Mouse (Mus musculus) stomach, embryonic 14.5 days (tissue): ENCODE measurements around the gene Slc6a16. TPM values are rescaled to one million over a fixed set of nuclear protein-coding genes. Genes with fewer than 3 reads are reported as not detected.
A peak's percentile ranks its signal among the peaks of the same experiment; 100 is the strongest.

ENCODE experiments used
- ATAC-seq: fragments of 200-750 bp; cut with Nextera tagmentation; 2 replicates; pipeline ENCODE4 v1.8.0; 2017; ENCODE audit warnings: low read depth, moderate TSS enrichment; ENCODE audit not compliant: insufficient number of reproducible peaks, insufficient read depth, low FRiP score
- H3K27ac ChIP-seq: fragments of 300-500 bp; sonication (generic); 2 replicates; pipeline ENCODE4 v1.5.1; 2014; ENCODE audit warnings: mild to moderate bottlenecking, low read length, moderate library complexity, mixed read lengths
- H3K27me3 ChIP-seq: fragments of 300-500 bp; sonication (generic); 2 replicates; pipeline ENCODE4 v1.6.1; 2014; ENCODE audit warnings: low read length, control low read depth, mixed read lengths; ENCODE audit not compliant: control insufficient read depth, insufficient read depth
- H3K36me3 ChIP-seq: fragments of 300-500 bp; sonication (generic); 2 replicates; pipeline ENCODE4 v1.6.1; 2014; ENCODE audit warnings: mild to moderate bottlenecking, control low read depth, low read length, moderate library complexity, mixed read lengths; ENCODE audit not compliant: control insufficient read depth, insufficient read depth
- H3K4me1 ChIP-seq: fragments of 300-500 bp; sonication (generic); 2 replicates; pipeline ENCODE4 v1.6.1; 2014; ENCODE audit warnings: low read length, control low read depth, mixed read lengths; ENCODE audit not compliant: control insufficient read depth, insufficient read depth
- H3K4me2 ChIP-seq: fragments of 300-500 bp; sonication (generic); replicated peaks from 2 replicates; pipeline ENCODE4 v1.6.1; 2014; ENCODE audit warnings: low read depth, low read length, control low read depth
- H3K4me3 ChIP-seq: fragments of 300-500 bp; sonication (generic); 2 replicates; pipeline ENCODE4 v1.5.1; 2014; ENCODE audit warnings: low read depth, low read length, control low read depth
- H3K9ac ChIP-seq: fragments of 300-500 bp; sonication (generic); replicated peaks from 2 replicates; pipeline ENCODE4 v1.6.1; 2014; ENCODE audit warnings: low read depth, mild to moderate bottlenecking, control low read depth, low read length, moderate library complexity, mixed read lengths
- H3K9me3 ChIP-seq: fragments of 300-500 bp; sonication (generic); 2 replicates; pipeline ENCODE4 v1.6.1; 2016; ENCODE audit warnings: low read depth, low read length, control low read depth; ENCODE audit not compliant: control insufficient read depth
- WGBS: fragments of 180-500 bp; shearing (Covaris S2); extraction: QIAGEN DNeasy Blood & Tissue Kit; methylation state at CpG from one replicate; pipeline ENCODE4 v1.1.7; 2014; 5-methylcytosine and 5-hydroxymethylcytosine counted together
- polyA plus RNA-seq: library from polyadenylated mRNA; unstranded; fragments of >200 nt; fragmentation: Nextera tagmentation; extraction: Ambion mirVana; gene quantifications from 2 replicates; pipeline ENCODE4 v1.2.1, GENCODE M21; 2014

The Slc6a16 gene
- polyA plus RNA-seq = not detected in 2 replicates

DNA sequence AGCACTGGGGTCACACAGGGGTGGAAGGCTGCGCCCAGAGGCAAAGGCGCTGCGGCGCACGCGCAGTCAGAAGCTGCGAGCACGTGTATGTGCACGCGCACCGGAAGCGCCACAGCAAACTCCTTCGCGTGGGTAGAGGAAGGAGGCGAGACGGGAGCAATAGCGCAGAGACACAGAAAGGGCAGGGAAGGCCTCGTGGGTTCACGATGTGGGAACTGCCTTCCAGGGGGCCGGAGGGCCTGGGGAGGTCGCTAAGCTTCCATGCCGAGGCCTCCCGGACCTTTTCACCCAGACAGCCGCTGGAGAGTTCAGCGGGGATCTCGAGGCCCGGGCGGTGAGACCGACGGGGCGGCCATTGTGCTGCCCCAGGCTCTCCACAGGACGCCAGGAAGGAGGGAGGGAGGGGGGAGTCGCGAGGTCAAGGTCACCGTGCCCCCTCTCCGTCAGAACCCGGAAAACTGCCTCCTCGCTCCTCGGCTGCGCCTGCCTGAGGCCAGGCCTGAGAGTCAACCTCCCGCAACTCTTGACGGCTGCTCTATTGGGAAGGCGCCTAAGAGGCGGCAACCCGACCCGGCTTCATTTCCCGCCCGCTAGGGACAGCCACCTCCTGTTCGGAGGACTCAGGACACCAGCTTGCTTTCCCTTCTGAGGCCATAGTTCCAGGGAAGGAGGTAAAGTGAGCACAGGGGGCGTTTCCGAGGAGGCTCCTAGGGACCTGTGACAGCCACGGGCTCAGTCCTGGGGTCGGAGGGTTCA, at the start of gene Slc6a16:
TSS of gene Slc6a16 (plus strand) at position 453 of the 756 bp plus-strand sequence.
- Histone ChIP-seq H3K9me3 (no peaks in the 10 kb centered on the region), H3K27ac (no peak within 1 kb of the TSS), H3K36me3 (no peaks in the 10 kb centered on the region), H3K4me3 (peak within 1 kb of the TSS; percentile 20), H3K27me3 (0 out of 2 replicates have a peak, but pooled peaks cover 5% of the 10 kb centered on the region), H3K4me1 (0 out of 2 replicates have a peak, but pooled peaks cover 3% of the 10 kb centered on the region), H3K4me2 (peak within 1 kb of the TSS; percentile 46), H3K9ac (0 out of 2 replicates have a peak within 1 kb of the TSS, but pooled peaks have one; percentile 18)
- ATAC-seq = 0 out of 2 replicates have a peak, but pooled peaks have one; percentile 34
- 16% methylated on average over 53 of the region's 53 CpGs for WGBS

DNA sequence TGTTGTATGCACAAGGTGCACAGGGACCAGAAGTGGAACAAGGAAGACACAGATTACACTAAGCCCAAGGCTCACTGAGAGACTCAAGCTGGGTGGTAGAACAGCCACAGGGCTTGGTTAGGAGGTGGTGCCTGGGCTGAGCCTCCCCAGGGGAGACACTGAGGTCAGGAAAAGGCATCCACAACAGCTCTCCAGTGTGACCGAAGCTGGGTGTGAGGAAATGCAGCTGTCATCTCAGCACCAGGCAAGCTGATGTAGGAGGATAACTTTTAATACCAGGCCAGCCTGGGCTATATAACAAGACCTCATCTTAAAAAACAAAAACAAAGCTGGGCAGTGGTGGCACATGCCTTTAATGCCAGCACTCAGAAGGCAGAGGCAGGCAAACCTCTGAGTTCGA, 49.7 kb upstream of the Slc6a16 start:
- H3K4me3 ChIP-seq = no peak overlapping the region
- no peak overlapping the region for H3K4me2 ChIP-seq
- H3K9ac ChIP-seq = no peak overlapping the region
- H3K27ac ChIP-seq = no peak overlapping the region
- H3K4me1 ChIP-seq = peaks cover 6% of the 10 kb centered on the region; the same call in 1 of the 2 replicates
- no peaks in the 10 kb centered on the region for H3K9me3 ChIP-seq
- H3K36me3 ChIP-seq = no peaks in the 10 kb centered on the region
- 53% methylated on average over 2 of the region's 2 CpGs for WGBS
- no peak for ATAC-seq
- H3K27me3 ChIP-seq = 0 out of 2 replicates have a peak, but pooled peaks cover 4% of the 10 kb centered on the region

DNA sequence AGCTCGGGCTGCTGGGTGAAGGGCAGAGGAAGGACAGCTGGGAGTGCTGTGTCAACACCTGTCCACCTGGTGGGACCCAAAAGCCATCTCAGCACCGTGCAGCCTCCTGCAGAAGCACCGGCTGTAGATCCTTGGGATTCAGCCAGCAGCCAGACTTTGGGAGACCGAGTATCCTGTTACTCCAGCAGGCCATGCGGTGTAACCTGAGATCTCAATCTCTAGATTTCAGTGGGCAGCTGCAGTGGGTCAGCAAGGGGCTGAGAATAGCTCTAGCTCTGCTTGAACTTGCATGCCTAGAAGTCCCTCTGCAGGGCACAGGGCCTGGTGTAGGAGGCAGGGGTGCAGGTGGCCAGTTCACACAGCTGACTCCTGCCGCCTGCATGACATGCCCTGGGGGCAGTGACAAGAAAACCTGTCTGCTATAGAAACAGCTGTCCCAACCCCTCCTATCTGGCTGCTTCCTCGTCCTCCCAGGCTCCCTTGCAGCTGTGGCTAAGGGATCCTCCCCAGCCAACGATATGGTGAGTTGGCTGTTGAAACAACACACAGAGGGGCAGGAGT, 49.0 kb upstream of the Slc6a16 start:
- Histone ChIP-seq H3K4me1 (peaks cover 6% of the 10 kb centered on the region; the same call in 1 of the 2 replicates), H3K4me2 (no peak overlapping the region), H3K4me3 (no peak overlapping the region), H3K9ac (no peak overlapping the region), H3K9me3 (no peaks in the 10 kb centered on the region), H3K36me3 (no peaks in the 10 kb centered on the region), H3K27ac (no peak overlapping the region), H3K27me3 (0 out of 2 replicates have a peak, but pooled peaks cover 2% of the 10 kb centered on the region)
- 6% methylated on average over 8 of the region's 8 CpGs for WGBS
- ATAC-seq = 0 out of 2 replicates have a peak, but pooled peaks have one; percentile 35

DNA sequence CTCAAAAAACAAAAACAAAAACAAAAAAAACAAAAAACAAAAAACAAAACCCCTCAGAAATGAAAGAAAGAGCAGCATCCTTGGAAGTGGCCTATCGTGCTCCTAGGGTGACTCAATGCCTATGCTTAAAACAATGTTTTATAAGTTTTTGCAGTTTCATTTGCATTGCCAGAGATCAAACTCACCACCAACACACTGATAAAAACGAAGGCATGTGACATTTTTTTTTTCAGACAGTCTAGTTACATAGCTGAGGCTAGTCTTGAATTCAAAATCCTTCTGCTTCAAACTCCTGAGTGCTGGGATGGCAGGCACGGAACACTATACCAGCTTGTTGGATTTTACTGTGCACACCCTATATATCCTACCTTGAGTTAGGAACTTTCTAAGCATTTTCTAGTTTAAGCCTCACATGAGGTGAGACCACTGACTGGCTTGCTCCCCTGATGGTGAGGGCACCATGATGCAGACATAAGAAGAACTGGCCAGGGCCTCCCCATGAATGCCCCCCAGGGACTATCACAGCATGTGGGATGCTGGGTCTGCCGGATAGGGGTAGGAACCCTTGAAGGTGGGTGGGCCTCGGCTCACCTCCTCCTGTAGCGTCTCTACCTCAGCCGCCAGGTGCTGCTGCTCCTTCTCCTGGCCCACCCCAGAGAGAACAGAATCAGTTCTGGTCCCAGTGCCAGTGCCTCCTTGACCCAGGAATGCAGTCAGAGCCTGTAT, 48.1 kb upstream of the Slc6a16 start:
- H3K4me3 ChIP-seq = no peak overlapping the region
- WGBS = 81% methylated on average over 7 of the region's 7 CpGs
- ATAC-seq = no peak
- no peaks in the 10 kb centered on the region for H3K36me3 ChIP-seq
- no peaks in the 10 kb centered on the region for H3K9me3 ChIP-seq
- H3K27ac ChIP-seq = no peak overlapping the region
- H3K4me2 ChIP-seq = no peak overlapping the region
- no peaks in the 10 kb centered on the region for H3K27me3 ChIP-seq
- no peak overlapping the region for H3K9ac ChIP-seq
- peaks cover 6% of the 10 kb centered on the region; the same call in 1 of the 2 replicates for H3K4me1 ChIP-seq

DNA sequence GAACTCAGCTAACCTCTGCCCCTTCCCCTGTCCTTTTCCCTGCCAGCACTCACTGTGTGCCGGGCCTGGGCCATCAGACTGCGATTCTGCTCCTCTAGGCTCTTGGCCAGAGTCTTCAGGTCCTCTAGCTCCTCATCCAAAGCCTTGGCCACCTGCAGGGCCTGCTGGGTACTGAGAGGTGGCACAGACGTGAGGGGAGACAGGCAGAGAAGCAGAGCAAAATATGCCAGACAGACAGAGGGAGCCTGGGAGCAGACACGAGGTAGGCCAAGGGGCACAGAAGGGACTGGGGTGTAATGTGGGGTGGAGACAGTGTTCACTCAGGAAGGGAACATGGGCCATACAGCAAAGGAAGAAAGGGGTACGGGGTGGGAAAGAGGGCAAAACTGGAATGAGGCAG, 47.5 kb upstream of the Slc6a16 start:
- H3K4me3 ChIP-seq = no peak overlapping the region
- H3K9me3 ChIP-seq = no peaks in the 10 kb centered on the region
- peaks cover 6% of the 10 kb centered on the region; the same call in 1 of the 2 replicates for H3K4me1 ChIP-seq
- H3K4me2 ChIP-seq = no peak overlapping the region
- no peak overlapping the region for H3K9ac ChIP-seq
- no peaks in the 10 kb centered on the region for H3K36me3 ChIP-seq
- no peaks in the 10 kb centered on the region for H3K27me3 ChIP-seq
- H3K27ac ChIP-seq = no peak overlapping the region
- no peak for ATAC-seq
- 49% methylated on average over 5 of the region's 5 CpGs for WGBS

DNA sequence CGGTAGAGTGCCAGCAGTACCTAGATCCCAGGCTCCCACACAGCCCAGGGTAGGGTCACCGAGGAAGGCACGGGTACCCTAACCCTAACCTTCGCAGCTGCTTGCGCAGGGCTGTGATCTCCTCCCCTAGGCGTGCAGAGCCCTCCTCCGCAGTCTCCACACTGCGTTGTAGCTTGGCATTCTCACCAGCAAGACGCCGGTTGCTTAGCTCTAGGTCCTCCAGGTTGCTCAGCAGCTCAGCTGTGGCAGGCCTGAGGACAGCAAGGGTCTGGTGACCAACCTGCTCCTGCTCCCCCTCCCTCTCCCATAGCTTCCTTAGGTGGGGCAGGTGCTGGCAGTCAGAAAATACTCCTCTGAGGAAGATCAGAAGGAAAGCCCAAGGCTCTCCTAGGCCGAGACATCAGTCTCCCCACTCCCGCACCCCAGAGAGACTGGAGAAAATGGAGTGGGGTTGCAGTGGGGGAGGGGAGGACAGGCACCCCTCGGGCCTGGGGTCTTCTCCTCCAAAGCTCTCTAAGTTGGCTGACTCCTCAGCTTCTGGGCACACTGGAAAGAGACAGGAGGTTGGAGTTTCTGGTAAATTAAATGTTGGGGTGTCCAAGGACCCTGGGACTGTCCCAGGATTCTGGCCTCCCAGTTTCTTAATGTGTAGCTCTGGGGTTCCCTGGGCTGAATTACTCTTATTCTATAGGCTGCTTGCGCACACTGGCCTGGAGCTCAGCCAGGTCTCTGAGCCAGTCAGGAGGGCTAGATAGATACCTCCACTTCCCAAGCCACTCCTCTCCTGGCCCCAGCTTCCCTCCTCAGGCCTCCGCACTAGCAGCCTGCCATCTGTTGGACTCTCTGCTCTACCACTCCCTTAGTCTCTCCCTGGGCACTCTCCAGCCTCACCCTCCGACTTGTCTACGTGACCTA, 46.8 kb upstream of the Slc6a16 start:
- Histone ChIP-seq H3K4me2 (no peak overlapping the region), H3K4me3 (no peak overlapping the region), H3K9me3 (no peaks in the 10 kb centered on the region), H3K36me3 (no peaks in the 10 kb centered on the region), H3K27me3 (no peaks in the 10 kb centered on the region), H3K27ac (no peak overlapping the region), H3K9ac (no peak overlapping the region), H3K4me1 (peaks cover 6% of the 10 kb centered on the region; the same call in 1 of the 2 replicates)
- ATAC-seq = no peak
- 65% methylated on average over 17 of the region's 17 CpGs for WGBS

DNA sequence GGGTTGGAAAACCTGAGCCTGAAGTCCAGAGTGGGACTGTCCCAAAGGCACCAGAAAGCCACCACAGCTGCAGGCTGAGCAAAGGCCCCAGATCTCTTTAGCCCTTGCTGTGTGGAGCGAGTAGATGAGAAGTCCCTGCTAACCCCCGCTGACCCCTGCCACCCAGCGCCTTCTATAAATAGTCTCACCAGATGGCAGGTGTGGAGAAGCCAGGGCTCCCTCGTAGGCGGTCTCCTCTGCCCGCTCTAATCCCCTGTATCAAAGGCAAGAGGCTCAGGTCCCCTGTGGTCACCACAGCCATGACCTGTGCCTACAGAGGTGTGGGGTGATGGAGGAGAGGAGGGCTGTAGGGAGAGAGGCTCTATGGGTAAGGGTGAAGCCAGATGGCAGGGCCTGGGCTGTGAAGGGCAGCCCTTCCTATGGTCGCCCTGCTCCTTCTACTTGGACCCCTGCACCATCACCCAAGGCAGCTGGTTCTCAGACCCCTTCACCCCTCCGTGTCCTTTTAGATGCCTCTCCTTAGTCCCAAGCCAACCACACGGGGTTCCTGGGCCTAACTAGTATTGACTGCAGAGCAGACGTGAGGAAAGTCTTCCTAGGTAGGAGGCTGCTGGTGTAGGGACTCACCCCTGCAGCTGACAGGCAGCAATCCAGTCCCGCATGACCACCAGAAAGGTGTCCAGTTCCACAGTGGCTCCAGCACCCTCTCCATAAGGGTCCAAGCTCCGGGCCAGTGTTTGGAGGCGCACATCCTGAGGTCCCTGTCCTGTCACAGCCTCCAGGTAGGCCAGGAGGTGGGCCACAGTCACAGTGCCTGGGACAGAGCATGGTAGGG, 45.3 kb upstream of the Slc6a16 start:
- Histone ChIP-seq H3K4me1 (peaks cover 6% of the 10 kb centered on the region; the same call in 1 of the 2 replicates), H3K9ac (no peak overlapping the region), H3K27ac (no peak overlapping the region), H3K4me2 (no peak overlapping the region), H3K9me3 (no peaks in the 10 kb centered on the region), H3K36me3 (no peaks in the 10 kb centered on the region), H3K4me3 (no peak overlapping the region), H3K27me3 (no peaks in the 10 kb centered on the region)
- ATAC-seq = no peak
- 55% methylated on average over 13 of the region's 13 CpGs for WGBS
